Mouse (Mus musculus) left cerebral cortex, adult 11 months (tissue): ENCODE data around the gene Gucd1.
"Not testable (repeated sequence)": the region's sequence is repeated elsewhere in the genome, so short reads cannot be mapped to it uniquely, and the experiment has no call there.

Experiments
- DNase-seq: peaks from one replicate; pipeline ENCODE4 v3.0.0; 2022; ENCODE audit warnings: low spot score

Gene Gucd1

GRCm38 (mm10) chr10:75535423-75535822 lies 17.7 kb upstream of the Gucd1 start:
- no peak for DNase-seq

- DNase-seq: no peak
Measured at GRCm38 (mm10) chr10:75534934-75535333, 17.2 kb upstream of the Gucd1 start.

- DNase-seq: no peak
Measured at GRCm38 (mm10) chr10:75534216-75534615, 16.4 kb upstream of the Gucd1 start.

DNA sequence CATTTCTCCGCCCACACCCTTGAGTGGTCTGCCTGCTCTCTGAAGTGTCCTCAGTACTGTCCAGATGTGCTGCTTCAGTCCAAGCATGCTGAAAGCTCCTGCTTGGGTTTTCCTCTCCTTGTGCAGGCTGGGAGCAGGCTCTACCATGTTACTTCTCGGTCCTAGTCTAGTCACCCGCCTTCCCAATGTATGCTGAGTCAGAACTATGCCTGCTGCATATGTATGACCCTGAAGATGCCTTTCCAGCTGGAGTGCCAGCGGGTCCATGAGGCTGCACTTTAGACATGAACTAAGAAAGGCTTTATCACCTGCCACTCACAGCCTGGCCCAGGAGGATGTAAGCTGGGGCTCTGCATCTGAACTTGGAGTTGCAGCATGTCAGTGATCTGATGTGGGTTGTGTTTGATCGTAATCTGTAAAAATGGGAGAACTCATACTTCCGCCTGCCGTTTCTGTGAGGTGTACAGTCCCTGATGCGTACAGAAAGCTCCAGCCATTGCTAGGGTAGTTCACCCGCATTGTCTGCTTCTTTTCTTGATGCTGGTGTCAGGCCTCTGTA lies 13.8 kb upstream of the Gucd1 start:
- DNase-seq: no peak

GRCm38 (mm10) chr10:75530322-75530721 lies 12.6 kb upstream of the Gucd1 start:
- DNase-seq: no peak

DNA sequence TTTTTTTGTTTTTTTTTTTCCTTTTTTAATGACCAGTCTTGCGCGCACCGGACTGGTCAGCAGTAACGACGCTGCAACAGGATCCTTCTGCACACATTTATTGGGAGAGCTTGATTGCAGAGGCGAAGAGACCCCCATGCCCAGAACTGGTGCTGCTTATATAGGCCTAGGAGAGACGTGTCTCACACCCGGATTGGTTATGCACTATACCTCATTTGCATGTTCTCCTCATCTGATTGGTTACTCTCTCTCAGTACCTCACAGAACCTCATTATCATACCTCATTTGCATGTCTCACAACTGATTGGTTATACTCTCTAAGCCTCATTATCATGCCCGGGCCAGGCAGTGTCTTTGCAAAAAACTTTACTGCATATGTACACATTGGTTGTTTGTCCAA lies 7.7 kb upstream of the Gucd1 start:
- DNase-seq: not testable (repeated sequence)

GRCm38 (mm10) chr10:75521643-75522042 lies 3.9 kb upstream of the Gucd1 start:
- DNase-seq: no peak

DNA sequence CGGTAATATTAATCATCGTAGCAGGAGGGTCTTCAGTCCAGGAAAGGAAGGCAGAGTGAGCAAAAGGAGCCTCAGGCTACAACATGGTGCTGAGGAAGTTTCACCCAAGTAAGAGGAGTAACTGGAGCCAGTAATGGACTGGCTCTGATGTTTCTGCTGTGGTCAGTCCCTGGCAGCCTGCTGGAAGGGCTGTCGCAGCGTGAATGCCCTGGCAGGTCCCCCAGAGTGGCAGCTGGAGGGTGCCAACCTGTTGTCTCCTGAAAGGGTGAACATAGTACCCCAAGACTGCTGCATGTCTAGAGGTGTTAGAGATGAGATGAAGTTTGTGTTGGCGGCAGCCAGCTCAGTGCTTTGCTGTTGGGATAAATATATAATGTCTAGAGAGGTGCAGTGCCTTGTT lies 2.8 kb upstream of the Gucd1 start:
- no peak for DNase-seq

- peak; percentile 88 for DNase-seq
Measured at GRCm38 (mm10) chr10:75517073-75517757, 557 bp downstream of the Gucd1 start, which contains the start of gene Snrpd3. TSS of gene Snrpd3 (plus strand) at chr10:75517551.

DNA sequence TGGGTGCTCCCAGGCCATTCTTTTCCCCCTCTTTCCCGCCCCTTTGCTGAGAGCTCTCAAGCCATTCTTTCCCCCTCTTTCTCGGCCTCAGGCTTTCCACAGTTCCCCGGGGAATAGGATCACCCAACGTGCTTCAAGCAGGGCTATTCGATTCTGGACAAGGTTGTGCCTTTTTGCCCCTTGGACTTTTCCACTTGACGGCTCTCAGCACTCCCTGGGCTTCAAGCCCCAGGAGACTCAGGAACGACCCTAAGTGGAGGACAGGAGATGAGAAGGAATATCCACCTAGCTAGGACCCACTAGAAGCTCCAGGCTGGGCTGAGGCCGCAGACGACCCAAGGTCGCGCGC lies 1.1 kb downstream of the Gucd1 start:
- no peak for DNase-seq

- no peak for DNase-seq
Measured at GRCm38 (mm10) chr10:75516038-75516723, 1.6 kb downstream of the Gucd1 start.

GRCm38 (mm10) chr10:75515216-75516037 lies 2.3 kb downstream of the Gucd1 start:
- DNase-seq: no peak

GRCm38 (mm10) chr10:75514361-75514760 lies 3.4 kb downstream of the Gucd1 start:
- DNase-seq: no peak

GRCm38 (mm10) chr10:75513306-75514067 lies 4.3 kb downstream of the Gucd1 start:
- no peak for DNase-seq

GRCm38 (mm10) chr10:75512796-75513195 lies 5.0 kb downstream of the Gucd1 start:
- no peak for DNase-seq

DNA sequence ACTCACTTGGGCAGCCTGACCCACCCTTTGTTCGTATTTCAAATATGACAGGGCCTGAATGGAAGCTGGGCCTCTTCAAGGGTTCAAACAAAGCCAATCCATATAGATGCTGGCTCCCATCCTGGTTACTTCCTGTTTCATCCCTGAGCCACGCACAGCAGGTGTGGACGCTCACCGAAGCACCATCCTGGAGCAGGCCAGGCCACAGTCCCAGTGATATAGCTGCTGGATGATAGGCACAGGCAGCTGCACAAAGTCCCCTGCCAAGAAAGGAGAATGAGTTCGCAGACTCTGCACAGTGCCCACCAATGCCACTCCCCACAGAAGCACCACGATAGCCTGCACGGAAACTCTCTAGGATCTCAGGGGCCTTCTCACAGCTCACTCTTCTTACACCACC lies 5.9 kb downstream of the Gucd1 start:
- no peak for DNase-seq

GRCm38 (mm10) chr10:75511060-75511459 lies 6.7 kb downstream of the Gucd1 start:
- no peak for DNase-seq

- no peak for DNase-seq
Measured at GRCm38 (mm10) chr10:75510446-75510845, 7.3 kb downstream of the Gucd1 start.

- DNase-seq: not testable (repeated sequence)
Measured at GRCm38 (mm10) chr10:75505928-75506327, 11.8 kb downstream of the Gucd1 start.

DNA sequence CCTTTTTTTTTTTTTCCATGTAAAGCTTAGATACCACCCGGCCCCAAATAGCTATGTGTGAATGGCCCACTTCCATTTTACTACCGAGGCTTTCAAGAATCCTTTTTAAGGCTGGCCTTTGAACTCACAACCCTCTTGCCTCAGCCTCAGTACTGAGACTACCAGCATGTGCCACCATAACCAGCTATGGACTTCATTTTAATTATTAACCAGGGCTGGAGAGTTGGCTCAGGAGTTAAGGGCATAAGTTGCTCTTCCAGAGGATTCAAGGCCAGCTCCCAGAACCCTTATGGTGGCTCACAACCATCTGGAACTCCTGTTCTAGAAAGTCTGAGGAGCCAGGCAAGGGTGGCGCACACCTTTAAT lies 12.7 kb downstream of the Gucd1 start:
- no peak for DNase-seq

- DNase-seq: no peak
Measured at GRCm38 (mm10) chr10:75504234-75505129, 13.3 kb downstream of the Gucd1 start.
